In the genomic region with DNA sequence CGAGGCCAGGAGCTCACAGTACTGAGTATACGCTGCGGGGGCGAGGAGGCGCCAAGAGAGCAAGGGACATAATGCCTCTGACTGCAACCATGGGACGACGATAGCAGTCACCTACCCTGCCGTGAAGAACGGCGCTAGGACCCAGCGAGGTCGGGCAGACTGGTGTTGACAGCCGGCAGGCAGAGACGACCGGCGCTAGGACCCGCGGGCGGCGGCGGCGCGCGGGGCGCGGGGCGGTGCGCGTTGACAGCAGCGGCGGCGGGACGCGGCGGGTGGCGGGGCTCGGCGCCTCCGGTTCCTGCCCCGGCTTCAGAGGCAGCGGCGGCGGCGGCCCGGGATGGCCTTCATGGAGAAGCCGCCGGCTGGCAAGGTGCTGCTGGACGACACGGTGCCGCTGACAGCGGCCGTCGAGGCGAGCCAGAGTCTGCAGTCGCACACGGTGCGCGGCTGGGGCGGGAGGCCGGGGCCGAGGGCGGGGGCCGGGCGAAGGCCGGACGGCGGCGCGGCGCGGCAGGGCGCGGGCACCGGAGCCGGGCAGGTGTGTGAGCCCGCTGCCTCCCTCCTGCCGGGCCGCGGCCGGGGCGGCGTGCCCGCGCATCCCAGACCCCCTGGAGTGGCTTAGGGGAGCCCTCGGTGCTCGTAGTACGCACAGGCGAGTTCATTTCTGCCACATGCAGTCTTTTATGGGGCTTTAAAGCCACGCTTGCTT, we compare ENCODE assay signal across 8 mouse cellular contexts. TPM values are rescaled to one million over a fixed set of nuclear protein-coding genes. Genes with fewer than 3 reads are reported as not detected.
DNase-seq lines count a peak whose midpoint lies in the region; ATAC-seq lines count a peak whose summit lies in the region.

A gene (plus strand): TSS at position 234 of the 709 bp plus-strand sequence.

- peak; percentile 83 for ATAC-seq in common myeloid progenitor, adult 5-6 weeks (replicated peaks; ENCODE audit: low read depth, poor library complexity, severe bottlenecking)
- peak; percentile 68 for ATAC-seq in megakaryocyte progenitor cell, adult 5-6 weeks (replicated peaks; ENCODE audit: poor library complexity)

- peak; percentile 90 for DNase-seq in ZHBTc4 (ENCODE audit: low read depth, low spot score)
- peak; percentile 89 for DNase-seq in gastrocnemius, postnatal 10 days
- peak; percentile 90 for DNase-seq in induced T-regulatory cell, adult 2 months (ENCODE audit: low read depth)
- peak; percentile 52 to 90 for DNase-seq in left cerebral cortex, adult 9 months (ENCODE audit: low spot score in 2 of 2)
- DNase-seq in right cerebral cortex, postnatal 14 days = peak; percentile 92
- peak; percentile 87 to 91 for DNase-seq in urinary bladder, postnatal 36 days (ENCODE audit: low spot score in 2 of 2)

RNA-seq across cellular contexts. Expression of the gene that starts here (rescaled TPM):
- total RNA-seq in common myeloid progenitor, adult 5-6 weeks (2017) = 6.8 and 14.0 TPM in 2 replicates
- 10 to 100 TPM; 12.4 to 15.2 TPM for total RNA-seq in gastrocnemius, postnatal 10 days (2021)
- 34.7 and 47.1 TPM in 2 replicates for total RNA-seq in megakaryocyte progenitor cell, adult 5-6 weeks (2015)
- 27.2 and 28.7 TPM in 2 replicates for total RNA-seq in megakaryocyte progenitor cell, adult 5-6 weeks (2017)

Comparison
In these comparisons a context has a peak if more than half of its experiments do, and no peak if none do; other contexts are left out.
1. Peak in every context shown above with its lines: DNase-seq and ATAC-seq.